Mouse (Mus musculus): ENCODE measurements around the gene Gm3045. TPM values are rescaled to one million over a fixed set of nuclear protein-coding genes. Genes with fewer than 3 reads are reported as not detected.

Gm3045 gene
- polyA plus RNA-seq, 1 experiment, result not detected

GRCm38 (mm10) chr13:56472661-56473060 lies 46.3 kb downstream of the Gm3045 start:
- TF ChIP-seq TAL1 (IDR thresholded peaks at IDR 0.05; ENCODE audit: low read length) (no peak), GATA1 (IDR thresholded peaks at IDR 0.05; ENCODE audit: low read length) (no peak)
- no peaks in the 10 kb centered on the region for H3K27me3 ChIP-seq (ENCODE audit: control insufficient read depth)
- no peaks in the 10 kb centered on the region for H3K4me1 ChIP-seq (ENCODE audit: control insufficient read depth)
- no peak overlapping the region for H3K4me3 ChIP-seq (replicated peaks)
- H3K36me3 ChIP-seq (ENCODE audit: control insufficient read depth), result no peaks in the 10 kb centered on the region; the same call in 1 of the 2 replicates
- H3K9me3 ChIP-seq (ENCODE audit: control insufficient read depth, low read length), result no peaks in the 10 kb centered on the region

DNA sequence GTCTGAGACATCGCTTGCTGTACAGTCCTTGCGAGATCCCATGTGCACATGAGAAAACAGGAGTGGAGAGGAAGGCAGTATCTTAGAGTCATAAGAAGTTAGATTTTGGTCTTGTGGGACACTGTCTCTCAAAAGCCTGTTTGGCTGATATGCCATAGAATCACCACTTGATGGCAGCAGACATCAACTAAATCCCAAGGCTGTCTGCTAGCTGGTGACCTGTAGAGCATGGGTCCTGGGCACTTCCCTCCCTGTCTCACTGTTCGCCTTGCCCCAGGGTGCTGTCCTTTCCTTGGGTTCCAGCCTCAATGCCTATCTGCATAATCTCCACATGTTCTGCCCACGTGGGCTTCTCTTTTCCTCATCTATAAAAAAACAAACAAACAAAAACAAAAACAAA lies 49.0 kb downstream of the Gm3045 start:
- Histone ChIP-seq H3K27me3 (ENCODE audit: control insufficient read depth) (no peaks in the 10 kb centered on the region), H3K4me3 (replicated peaks) (no peak overlapping the region), H3K36me3 (ENCODE audit: control insufficient read depth) (no peaks in the 10 kb centered on the region; the same call in 1 of the 2 replicates), H3K4me1 (ENCODE audit: control insufficient read depth) (no peaks in the 10 kb centered on the region), H3K9me3 (ENCODE audit: control insufficient read depth, low read length) (no peaks in the 10 kb centered on the region)
- TF ChIP-seq GATA1 (IDR thresholded peaks at IDR 0.05; ENCODE audit: low read length) (no peak), TAL1 (IDR thresholded peaks at IDR 0.05; ENCODE audit: low read length) (no peak)

GRCm38 (mm10) chr13:56476790-56477189 lies 50.4 kb downstream of the Gm3045 start:
- Histone ChIP-seq H3K27me3 (ENCODE audit: control insufficient read depth) (no peaks in the 10 kb centered on the region), H3K9me3 (ENCODE audit: control insufficient read depth, low read length) (no peaks in the 10 kb centered on the region), H3K4me3 (replicated peaks) (no peak overlapping the region), H3K4me1 (ENCODE audit: control insufficient read depth) (no peaks in the 10 kb centered on the region), H3K36me3 (ENCODE audit: control insufficient read depth) (no peaks in the 10 kb centered on the region)
- TF ChIP-seq GATA1 (IDR thresholded peaks at IDR 0.05; ENCODE audit: low read length) (no peak), TAL1 (IDR thresholded peaks at IDR 0.05; ENCODE audit: low read length) (no peak)

- Histone ChIP-seq H3K4me3 (replicated peaks) (no peak overlapping the region), H3K27me3 (ENCODE audit: control insufficient read depth) (no peaks in the 10 kb centered on the region), H3K9me3 (ENCODE audit: control insufficient read depth, low read length) (no peaks in the 10 kb centered on the region), H3K4me1 (ENCODE audit: control insufficient read depth) (no peaks in the 10 kb centered on the region), H3K36me3 (ENCODE audit: control insufficient read depth) (no peaks in the 10 kb centered on the region)
- no peak for TF ChIP-seq GATA1 (IDR thresholded peaks at IDR 0.05; ENCODE audit: low read length)
- no peak for TF ChIP-seq TAL1 (IDR thresholded peaks at IDR 0.05; ENCODE audit: low read length)
Observed at GRCm38 (mm10) chr13:56477271-56477670, 50.9 kb downstream of the Gm3045 start.

DNA sequence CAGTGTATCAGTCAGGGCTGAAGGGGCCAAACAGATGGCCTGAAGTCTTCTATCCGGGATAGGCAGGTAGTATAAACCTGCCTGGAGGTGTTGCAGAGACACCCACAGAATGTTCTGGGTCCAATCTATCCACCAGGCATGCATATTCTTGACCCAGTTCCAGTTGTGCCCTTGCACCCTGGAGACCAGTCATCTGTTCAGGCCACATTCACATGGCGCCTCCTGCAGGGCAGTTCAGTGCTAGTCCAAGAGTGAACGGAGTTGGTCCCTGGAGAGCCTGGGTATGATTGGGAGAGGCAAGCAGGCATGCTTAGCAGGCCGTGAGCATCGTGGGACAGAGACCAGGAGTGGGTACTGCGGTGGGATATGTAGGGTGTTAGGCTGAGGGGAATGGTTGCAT lies 51.6 kb downstream of the Gm3045 start:
- TF ChIP-seq TAL1 (IDR thresholded peaks at IDR 0.05; ENCODE audit: low read length) (no peak), GATA1 (IDR thresholded peaks at IDR 0.05; ENCODE audit: low read length) (no peak)
- Histone ChIP-seq H3K4me1 (ENCODE audit: control insufficient read depth) (no peaks in the 10 kb centered on the region), H3K36me3 (ENCODE audit: control insufficient read depth) (no peaks in the 10 kb centered on the region), H3K4me3 (replicated peaks) (no peak overlapping the region), H3K27me3 (ENCODE audit: control insufficient read depth) (no peaks in the 10 kb centered on the region), H3K9me3 (ENCODE audit: control insufficient read depth, low read length) (no peaks in the 10 kb centered on the region)

DNA sequence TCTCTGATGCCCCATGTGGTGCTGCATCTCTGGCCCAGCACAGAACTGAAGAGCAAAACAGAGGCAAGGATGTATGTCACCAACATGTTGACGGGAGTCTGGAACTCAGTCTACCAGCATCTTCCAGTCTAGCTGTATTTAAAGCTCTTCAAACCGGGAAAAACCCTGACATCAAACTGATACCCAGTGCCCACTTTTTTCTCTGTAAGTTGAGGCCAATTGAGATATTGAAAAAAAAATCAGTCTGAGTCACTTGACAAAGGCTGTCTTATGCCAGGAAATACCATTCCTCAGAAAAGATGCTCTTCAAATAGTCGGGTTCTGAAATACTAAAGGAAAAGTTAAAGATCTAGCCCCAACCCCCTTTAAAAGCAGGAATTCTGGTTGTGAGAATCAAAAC lies 55.8 kb downstream of the Gm3045 start, which contains the start of gene Il9:
Gene Il9, minus strand, starts transcription at position 101 of the 400 bp plus-strand sequence.
- no peak for TF ChIP-seq GATA1 (IDR thresholded peaks at IDR 0.05; ENCODE audit: low read length)
- no peak for TF ChIP-seq TAL1 (IDR thresholded peaks at IDR 0.05; ENCODE audit: low read length)
- H3K27me3 ChIP-seq (ENCODE audit: control insufficient read depth), result no peaks in the 10 kb centered on the region

More for the DNA sequence above, 55.8 kb downstream of the Gm3045 start, which contains the start of gene Il9:
- Histone ChIP-seq H3K4me3 (replicated peaks) (no peak within 1 kb of the TSS), H3K9me3 (ENCODE audit: control insufficient read depth, low read length) (no peaks in the 10 kb centered on the region), H3K4me1 (ENCODE audit: control insufficient read depth) (no peaks in the 10 kb centered on the region), H3K36me3 (ENCODE audit: control insufficient read depth) (no peaks in the 10 kb centered on the region)

Other genes with a start within 250 kb of the Gm3045 start
- 0.03 TPM in 2 replicates for gene Tifab, start 247.7 kb upstream of the Gm3045 start, polyA plus RNA-seq (2012)
- gene Neurog1, start 174.4 kb upstream of the Gm3045 start, polyA plus RNA-seq (2012), result not detected in 2 replicates
- gene Cxcl14, start 130.0 kb upstream of the Gm3045 start, polyA plus RNA-seq (2012), result not detected in 2 replicates
- gene Slc25a48, start 11.8 kb downstream of the Gm3045 start, polyA plus RNA-seq (2012), result 0.02 TPM in 1 of 2 replicates, not detected in the other
- not detected in 2 replicates for gene Il9, start 55.7 kb downstream of the Gm3045 start, polyA plus RNA-seq (2012)
- gene Fbxl21, start 95.9 kb downstream of the Gm3045 start, polyA plus RNA-seq (2012), result 0.01 TPM in 1 of 2 replicates, not detected in the other
- 0.06 TPM in 1 of 2 replicates, not detected in the other for gene Lect2, start 121.9 kb downstream of the Gm3045 start, polyA plus RNA-seq (2012)
- 0.13 and 0.18 TPM in 2 replicates for gene Tgfbi, start 182.9 kb downstream of the Gm3045 start, polyA plus RNA-seq (2012)